Mouse (Mus musculus) brain, embryonic 14.5 days (tissue): ENCODE measurements around the gene Lonp1.

ENCODE experiments used
- CTCF ChIP-seq: fragments of 200-500 bp; IDR thresholded peaks from 2 replicates; pipeline ENCODE4 v1.5.1; 2012; ENCODE audit warnings: inconsistent platforms, mild to moderate bottlenecking, moderate library complexity, borderline replicate concordance; ENCODE audit not compliant: insufficient read depth, insufficient read length; ENCODE audit errors: extremely low read depth
- POLR2A ChIP-seq: fragments of 200-500 bp; IDR thresholded peaks from 2 replicates; pipeline ENCODE4 v1.6.1; 2012; ENCODE audit warnings: mild to moderate bottlenecking, inconsistent platforms, borderline replicate concordance; ENCODE audit not compliant: poor library complexity, insufficient read depth, insufficient read length, severe bottlenecking; ENCODE audit errors: extremely low read depth

DNA sequence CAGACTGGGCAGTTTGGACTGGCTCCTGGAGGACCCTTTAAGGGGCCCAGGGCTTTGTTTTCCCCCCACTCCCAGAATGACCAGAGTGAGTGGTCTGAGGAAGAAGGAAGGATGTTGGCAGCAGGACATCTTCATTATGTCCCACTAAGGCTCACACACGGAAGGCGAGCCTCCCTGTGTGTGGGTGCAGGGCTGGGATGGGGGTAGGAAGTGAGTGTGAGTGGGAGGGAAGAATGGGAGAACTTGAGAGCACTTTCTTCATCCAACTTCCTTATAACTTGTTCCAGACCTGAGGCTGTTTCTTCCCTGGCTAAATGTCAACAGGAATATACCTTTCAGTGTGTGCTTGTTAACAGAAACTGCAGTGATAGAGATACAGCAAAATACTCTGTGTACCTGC, 15.4 kb downstream of the Lonp1 start:
- TF ChIP-seq CTCF, result no peak
- no peak for TF ChIP-seq POLR2A
